Mouse (Mus musculus): ENCODE results near the gene Ubxn10. TPM values are rescaled to one million over a fixed set of nuclear protein-coding genes. Genes with fewer than 3 reads are reported as not detected.

Gene Ubxn10
- total RNA-seq (2014; rRNA removed), result 6.9 and 8.9 TPM in 2 replicates
- 3.1 and 3.3 TPM in 2 replicates for polyA plus RNA-seq (2015; fragmentation: Nextera tagmentation; extraction: Ambion mirVana)

GRCm38 (mm10) chr4:138737031-138737430, at the start of gene Ubxn10:
Gene Ubxn10 (minus strand): TSS chr4:138737167.
- H3K9ac ChIP-seq (replicated peaks; ENCODE audit: low read length), result no peak within 1 kb of the TSS
- no peak for ATAC-seq

GRCm38 (mm10) chr4:138786141-138786540, 49.2 kb upstream of the Ubxn10 start:
- Histone ChIP-seq H3K27me3 (ENCODE audit: insufficient read depth, low read length) (no peaks in the 10 kb centered on the region), H3K9me3 (ENCODE audit: low read length) (no peaks in the 10 kb centered on the region), H3K4me3 (ENCODE audit: low read length) (no peak overlapping the region), H3K4me2 (ENCODE audit: low read depth, low read length) (no peak overlapping the region), H3K9ac (replicated peaks; ENCODE audit: low read length) (no peak overlapping the region), H3K36me3 (ENCODE audit: insufficient read depth, low read length) (no peaks in the 10 kb centered on the region), H3K27ac (no peak overlapping the region), H3K4me1 (ENCODE audit: insufficient read depth, low read length) (no peaks in the 10 kb centered on the region)
- no peak for TF ChIP-seq CTCF (IDR thresholded peaks at IDR 0.05; ENCODE audit: low read depth)
- 68% methylated on average over 4 of the region's 4 CpGs for WGBS
- ATAC-seq (no peak), DNase-seq (ENCODE audit: low spot score) (no peak)

More at GRCm38 (mm10) chr4:138737031-138737430, at the start of gene Ubxn10:
- H3K27me3 ChIP-seq (ENCODE audit: insufficient read depth, low read length), result no peaks in the 10 kb centered on the region
- no peak for DNase-seq (ENCODE audit: low spot score)
- TF ChIP-seq CTCF (IDR thresholded peaks at IDR 0.05; ENCODE audit: low read depth), result no peak
- H3K4me2 ChIP-seq (ENCODE audit: low read depth, low read length), result no peak within 1 kb of the TSS
- H3K4me1 ChIP-seq (ENCODE audit: insufficient read depth, low read length), result peaks cover 7% of the 10 kb centered on the region; the same call in 1 of the 2 replicates
- H3K27ac ChIP-seq, result no peak within 1 kb of the TSS
- WGBS, result 64% methylated on average over 7 of the region's 7 CpGs
- no peaks in the 10 kb centered on the region for H3K36me3 ChIP-seq (ENCODE audit: insufficient read depth, low read length)
- H3K4me3 ChIP-seq (ENCODE audit: low read length), result no peak within 1 kb of the TSS
- no peaks in the 10 kb centered on the region for H3K9me3 ChIP-seq (ENCODE audit: low read length)

GRCm38 (mm10) chr4:138785721-138786120, 48.8 kb upstream of the Ubxn10 start:
- Histone ChIP-seq H3K9me3 (ENCODE audit: low read length) (no peaks in the 10 kb centered on the region), H3K36me3 (ENCODE audit: insufficient read depth, low read length) (no peaks in the 10 kb centered on the region), H3K9ac (replicated peaks; ENCODE audit: low read length) (no peak overlapping the region), H3K4me2 (ENCODE audit: low read depth, low read length) (no peak overlapping the region), H3K27me3 (ENCODE audit: insufficient read depth, low read length) (no peaks in the 10 kb centered on the region), H3K4me3 (ENCODE audit: low read length) (no peak overlapping the region), H3K4me1 (ENCODE audit: insufficient read depth, low read length) (no peaks in the 10 kb centered on the region), H3K27ac (no peak overlapping the region)
- TF ChIP-seq CTCF (IDR thresholded peaks at IDR 0.05; ENCODE audit: low read depth), result peak; percentile 28; the same call in 1 of the 2 replicates
- ATAC-seq (no peak), DNase-seq (ENCODE audit: low spot score) (peak; percentile 13)
- 45% methylated on average over 4 of the region's 4 CpGs for WGBS

- DNase-seq (ENCODE audit: low spot score) (no peak), ATAC-seq (no peak)
- Histone ChIP-seq H3K4me3 (ENCODE audit: low read length) (no peak overlapping the region), H3K4me2 (ENCODE audit: low read depth, low read length) (no peak overlapping the region), H3K9me3 (ENCODE audit: low read length) (no peaks in the 10 kb centered on the region), H3K27ac (no peak overlapping the region), H3K27me3 (ENCODE audit: insufficient read depth, low read length) (no peaks in the 10 kb centered on the region), H3K36me3 (ENCODE audit: insufficient read depth, low read length) (no peaks in the 10 kb centered on the region), H3K4me1 (ENCODE audit: insufficient read depth, low read length) (peaks cover 4% of the 10 kb centered on the region; the same call in 1 of the 2 replicates), H3K9ac (replicated peaks; ENCODE audit: low read length) (no peak overlapping the region)
- TF ChIP-seq CTCF (IDR thresholded peaks at IDR 0.05; ENCODE audit: low read depth), result no peak
- 78% methylated on average over 6 of the region's 6 CpGs for WGBS
Measured at GRCm38 (mm10) chr4:138782098-138782497, 45.1 kb upstream of the Ubxn10 start.

GRCm38 (mm10) chr4:138780300-138780699, 43.3 kb upstream of the Ubxn10 start:
- ATAC-seq, result no peak
- 92% methylated on average over 5 of the region's 5 CpGs for WGBS
- TF ChIP-seq CTCF (IDR thresholded peaks at IDR 0.05; ENCODE audit: low read depth), result no peak

GRCm38 (mm10) chr4:138777417-138778407, 40.7 kb upstream of the Ubxn10 start:
- no peak overlapping the region for H3K4me3 ChIP-seq (ENCODE audit: low read length)
- no peaks in the 10 kb centered on the region for H3K27me3 ChIP-seq (ENCODE audit: insufficient read depth, low read length)
- no peak for TF ChIP-seq CTCF (IDR thresholded peaks at IDR 0.05; ENCODE audit: low read depth)
- H3K27ac ChIP-seq, result peak overlapping the region; percentile 54; the same call in 1 of the 2 replicates
- no peaks in the 10 kb centered on the region for H3K9me3 ChIP-seq (ENCODE audit: low read length)
- H3K36me3 ChIP-seq (ENCODE audit: insufficient read depth, low read length), result no peaks in the 10 kb centered on the region
- ATAC-seq, result 0 out of 2 replicates have a peak, but pooled peaks have one; percentile 51
- H3K4me2 ChIP-seq (ENCODE audit: low read depth, low read length), result no peak overlapping the region
- peak; percentile 78 for DNase-seq (ENCODE audit: low spot score)
- no peak overlapping the region for H3K9ac ChIP-seq (replicated peaks; ENCODE audit: low read length)
- peaks cover 4% of the 10 kb centered on the region; the same call in 1 of the 2 replicates for H3K4me1 ChIP-seq (ENCODE audit: insufficient read depth, low read length)
- 41% methylated on average over 20 of the region's 20 CpGs for WGBS

More at GRCm38 (mm10) chr4:138780300-138780699, 43.3 kb upstream of the Ubxn10 start:
- Histone ChIP-seq H3K4me1 (ENCODE audit: insufficient read depth, low read length) (peaks cover 4% of the 10 kb centered on the region; the same call in 1 of the 2 replicates), H3K4me3 (ENCODE audit: low read length) (no peak overlapping the region), H3K27me3 (ENCODE audit: insufficient read depth, low read length) (no peaks in the 10 kb centered on the region), H3K36me3 (ENCODE audit: insufficient read depth, low read length) (no peaks in the 10 kb centered on the region), H3K27ac (no peak overlapping the region), H3K9ac (replicated peaks; ENCODE audit: low read length) (no peak overlapping the region), H3K4me2 (ENCODE audit: low read depth, low read length) (no peak overlapping the region), H3K9me3 (ENCODE audit: low read length) (no peaks in the 10 kb centered on the region)
- DNase-seq (ENCODE audit: low spot score), result no peak

All from hindbrain, postnatal 0 days (tissue).